Mouse (Mus musculus) limb, embryonic 12.5 days (tissue): ENCODE data around the gene Btg3. TPM values are rescaled to one million over a fixed set of nuclear protein-coding genes. Genes with fewer than 3 reads are reported as not detected.

ENCODE experiments used
- ATAC-seq: fragments of 200-750 bp; cut with Nextera tagmentation; 2 replicates; pipeline ENCODE4 v1.8.0; 2017; ENCODE audit warnings: low read depth, moderate TSS enrichment; ENCODE audit not compliant: insufficient number of reproducible peaks, insufficient read depth, low FRiP score, low TSS enrichment
- H3K27ac ChIP-seq: fragments of 300-500 bp; sonication (generic); 2 replicates; pipeline ENCODE4 v1.5.1; 2016; ENCODE audit warnings: mild to moderate bottlenecking, moderate library complexity
- H3K27me3 ChIP-seq: fragments of 300-500 bp; sonication (generic); 2 replicates; pipeline ENCODE4 v1.6.1; 2016; ENCODE audit warnings: mild to moderate bottlenecking, moderate library complexity
- H3K36me3 ChIP-seq: fragments of 300-500 bp; sonication (generic); 2 replicates; pipeline ENCODE4 v1.6.1; 2016; ENCODE audit warnings: mild to moderate bottlenecking, moderate library complexity
- H3K4me1 ChIP-seq: fragments of 300-500 bp; sonication (generic); replicated peaks from 2 replicates; pipeline ENCODE4 v1.6.1; 2016
- H3K4me2 ChIP-seq: fragments of 300-500 bp; sonication (generic); 2 replicates; pipeline ENCODE4 v1.6.1; 2016; ENCODE audit warnings: mild to moderate bottlenecking, moderate library complexity
- H3K4me3 ChIP-seq: fragments of 300-500 bp; sonication (generic); replicated peaks from 2 replicates; pipeline ENCODE4 v1.5.1; 2016; ENCODE audit warnings: mild to moderate bottlenecking
- H3K9ac ChIP-seq: fragments of 300-500 bp; sonication (generic); replicated peaks from 2 replicates; pipeline ENCODE4 v1.6.1; 2016; ENCODE audit warnings: mild to moderate bottlenecking, moderate library complexity
- H3K9me3 ChIP-seq: fragments of 300-500 bp; sonication (generic); 2 replicates; pipeline ENCODE4 v1.6.1; 2016; ENCODE audit warnings: mild to moderate bottlenecking, moderate library complexity
- WGBS: fragments of 180-500 bp; shearing (Covaris S2); methylation state at CpG from one replicate; pipeline ENCODE4 v1.1.7; 2016; 5-methylcytosine and 5-hydroxymethylcytosine counted together
- polyA plus RNA-seq: library from polyadenylated mRNA; unstranded; fragments of >200 nt; fragmentation: Nextera tagmentation; extraction: Ambion mirVana; gene quantifications from 2 replicates; pipeline ENCODE4 v1.2.1, GENCODE M21; 2016

Gene Btg3
- 39.0 and 40.2 TPM in 2 replicates for polyA plus RNA-seq

DNA sequence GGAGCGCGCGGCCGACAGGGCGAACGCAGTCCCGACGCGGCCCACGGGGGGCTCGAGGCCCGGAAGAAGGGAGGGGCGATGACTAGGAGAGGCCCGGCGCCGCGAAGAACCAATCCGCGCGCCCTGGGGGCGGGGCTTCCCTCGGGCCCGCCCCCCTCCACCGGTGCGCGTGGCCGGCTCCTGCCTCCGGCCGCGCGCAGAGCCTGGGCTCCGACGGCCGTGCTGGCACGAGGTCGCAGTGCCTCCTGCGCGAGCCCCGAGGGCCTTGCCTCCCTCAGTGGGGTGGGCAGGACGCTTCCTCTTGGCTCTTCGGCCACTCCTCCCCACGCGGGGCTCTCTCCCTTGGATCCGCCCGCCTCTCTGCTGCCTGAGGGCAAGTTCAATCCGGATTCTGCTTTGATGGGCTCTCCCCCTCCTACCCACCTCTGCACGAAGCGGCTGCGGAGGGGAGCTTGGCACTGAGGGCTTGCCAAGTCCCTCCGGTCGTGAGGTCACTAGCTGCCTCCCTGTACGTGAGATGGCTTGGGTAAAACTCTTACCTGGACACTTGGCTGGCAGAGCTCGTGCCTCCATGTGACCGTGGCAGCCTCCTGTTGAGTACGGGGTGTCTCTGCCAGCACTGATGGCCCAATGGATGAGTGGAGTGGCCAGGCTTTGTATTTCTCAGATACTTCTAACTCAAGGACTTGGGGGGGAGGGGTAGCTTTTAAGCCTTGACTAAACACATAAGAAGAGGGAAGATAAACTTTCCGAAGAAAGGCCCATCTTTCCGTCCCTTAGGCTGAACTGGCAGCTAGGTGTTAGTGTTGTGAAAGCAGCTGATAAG is at the start of gene Btg3:
Gene Btg3, minus strand, starts transcription at position 448 of the 826 bp plus-strand sequence.
- H3K9me3 ChIP-seq = no peaks in the 10 kb centered on the region
- peak within 1 kb of the TSS; percentile 97 for H3K9ac ChIP-seq
- H3K4me1 ChIP-seq = peaks cover 11% of the 10 kb centered on the region; the same call in 1 of the 2 replicates
- 5% methylated on average over 38 of the region's 57 CpGs for WGBS
- H3K27me3 ChIP-seq = no peaks in the 10 kb centered on the region
- ATAC-seq = peak; percentile 96
- peaks cover 10% of the 10 kb centered on the region for H3K36me3 ChIP-seq
- H3K4me2 ChIP-seq = peak within 1 kb of the TSS; percentile 55
- peak within 1 kb of the TSS; percentile 86 for H3K4me3 ChIP-seq
- H3K27ac ChIP-seq = peak within 1 kb of the TSS; percentile 84

DNA sequence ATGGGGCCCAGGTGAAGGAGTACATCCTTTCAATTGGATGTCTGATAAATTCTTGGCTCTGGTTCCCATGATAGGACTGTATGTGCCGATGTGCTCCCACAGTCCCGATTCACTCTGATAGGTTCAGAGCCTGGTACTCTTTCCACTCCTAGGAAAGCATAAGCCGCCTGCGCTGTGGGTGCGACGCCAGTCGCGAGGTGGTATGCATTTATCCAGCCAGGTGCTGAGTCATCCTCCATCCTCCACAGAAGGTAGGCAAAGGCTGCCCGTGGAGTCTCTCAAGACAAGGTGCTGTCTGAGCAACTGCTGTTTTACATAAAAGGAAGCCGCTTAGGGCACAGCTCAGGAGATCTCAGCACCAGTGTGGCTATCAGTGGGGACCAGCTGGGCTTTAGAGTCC is 40.7 kb upstream of the Btg3 start:
- no peak overlapping the region for H3K9ac ChIP-seq
- H3K4me1 ChIP-seq = no peaks in the 10 kb centered on the region
- H3K36me3 ChIP-seq = no peaks in the 10 kb centered on the region
- H3K27ac ChIP-seq = no peak overlapping the region
- no peak overlapping the region for H3K4me2 ChIP-seq
- 0 out of 2 replicates have a peak, but pooled peaks cover 5% of the 10 kb centered on the region for H3K9me3 ChIP-seq
- no peak overlapping the region for H3K4me3 ChIP-seq
- WGBS = 59% methylated on average over 10 of the region's 10 CpGs
- ATAC-seq = no peak
- H3K27me3 ChIP-seq = no peaks in the 10 kb centered on the region

DNA sequence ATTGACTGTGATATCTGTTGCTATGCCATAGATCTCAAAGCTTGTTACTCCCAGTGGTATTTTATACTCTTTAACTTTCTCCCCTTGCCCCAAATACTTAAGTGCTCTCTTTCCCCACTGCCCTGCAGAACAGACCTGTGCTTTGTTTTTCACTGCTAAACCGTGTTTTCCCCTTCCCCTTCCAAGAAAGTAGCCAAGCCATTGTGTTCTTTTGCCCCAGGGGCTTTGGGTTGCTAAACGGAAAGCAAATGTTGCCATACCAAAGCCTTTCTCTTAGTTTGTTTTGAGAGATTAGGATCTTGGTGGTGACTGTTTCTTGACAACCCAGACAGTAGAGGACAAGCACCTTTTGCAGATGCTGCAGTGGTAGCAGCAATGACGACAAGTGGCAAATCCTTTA is 39.5 kb upstream of the Btg3 start:
- no peaks in the 10 kb centered on the region for H3K36me3 ChIP-seq
- H3K4me3 ChIP-seq = no peak overlapping the region
- no peaks in the 10 kb centered on the region for H3K27me3 ChIP-seq
- H3K9me3 ChIP-seq = 0 out of 2 replicates have a peak, but pooled peaks cover 5% of the 10 kb centered on the region
- 14% methylated on average over 3 of the region's 3 CpGs for WGBS
- no peak for ATAC-seq
- H3K4me1 ChIP-seq = peaks cover 7% of the 10 kb centered on the region; the same call in 1 of the 2 replicates
- H3K9ac ChIP-seq = no peak overlapping the region
- no peak overlapping the region for H3K4me2 ChIP-seq
- H3K27ac ChIP-seq = no peak overlapping the region

DNA sequence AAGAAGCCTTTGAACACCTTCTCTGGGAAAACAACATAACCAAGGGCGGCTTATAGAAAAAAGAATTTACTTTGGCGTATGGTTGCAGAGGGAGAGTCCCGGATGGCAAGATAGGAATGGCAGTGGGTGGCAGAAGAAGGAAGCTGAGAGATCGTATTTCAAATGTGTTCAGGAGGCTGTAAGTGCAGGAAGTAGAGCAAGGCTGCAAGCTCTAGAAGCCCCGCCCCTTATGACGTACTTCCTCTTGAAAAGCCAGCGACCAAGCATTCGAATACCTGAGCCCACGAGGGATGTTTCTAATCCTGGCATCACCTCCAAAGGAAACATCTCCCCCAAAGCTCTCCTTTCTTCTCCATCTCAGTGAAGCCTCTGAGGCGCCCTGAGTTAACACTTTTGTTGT is 33.0 kb upstream of the Btg3 start:
- H3K36me3 ChIP-seq = no peaks in the 10 kb centered on the region
- 0 out of 2 replicates have a peak, but pooled peaks cover 5% of the 10 kb centered on the region for H3K9me3 ChIP-seq
- no peak overlapping the region for H3K27ac ChIP-seq
- H3K27me3 ChIP-seq = no peaks in the 10 kb centered on the region
- H3K9ac ChIP-seq = no peak overlapping the region
- ATAC-seq = no peak
- H3K4me3 ChIP-seq = no peak overlapping the region
- 88% methylated on average over 10 of the region's 10 CpGs for WGBS
- H3K4me1 ChIP-seq = peaks cover 7% of the 10 kb centered on the region; the same call in 1 of the 2 replicates
- no peak overlapping the region for H3K4me2 ChIP-seq

DNA sequence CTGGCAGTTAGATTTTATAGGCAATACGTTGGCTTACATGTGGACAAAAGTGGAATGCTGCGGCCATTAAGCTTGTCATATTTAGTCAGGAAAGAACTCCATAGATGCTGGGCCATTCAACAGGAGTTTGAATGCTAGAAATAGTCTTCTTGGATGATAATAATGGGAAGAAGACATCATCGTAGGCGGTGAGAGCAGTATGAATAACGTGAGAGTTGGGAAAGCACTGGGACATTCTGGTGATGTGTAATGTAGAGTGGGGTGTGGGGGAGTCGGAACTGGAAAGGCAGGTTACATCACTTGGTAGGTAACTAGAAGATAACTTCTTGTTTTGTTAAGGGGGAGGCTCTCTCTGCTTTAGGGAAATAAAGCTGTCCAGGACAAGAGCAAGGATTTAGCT is 30.9 kb upstream of the Btg3 start:
- ATAC-seq = no peak
- H3K27ac ChIP-seq = no peak overlapping the region
- H3K9ac ChIP-seq = no peak overlapping the region
- H3K27me3 ChIP-seq = no peaks in the 10 kb centered on the region
- 86% methylated on average over 6 of the region's 6 CpGs for WGBS
- no peaks in the 10 kb centered on the region for H3K36me3 ChIP-seq
- H3K4me3 ChIP-seq = no peak overlapping the region
- H3K9me3 ChIP-seq = no peaks in the 10 kb centered on the region
- H3K4me2 ChIP-seq = no peak overlapping the region
- peaks cover 7% of the 10 kb centered on the region; the same call in 1 of the 2 replicates for H3K4me1 ChIP-seq

DNA sequence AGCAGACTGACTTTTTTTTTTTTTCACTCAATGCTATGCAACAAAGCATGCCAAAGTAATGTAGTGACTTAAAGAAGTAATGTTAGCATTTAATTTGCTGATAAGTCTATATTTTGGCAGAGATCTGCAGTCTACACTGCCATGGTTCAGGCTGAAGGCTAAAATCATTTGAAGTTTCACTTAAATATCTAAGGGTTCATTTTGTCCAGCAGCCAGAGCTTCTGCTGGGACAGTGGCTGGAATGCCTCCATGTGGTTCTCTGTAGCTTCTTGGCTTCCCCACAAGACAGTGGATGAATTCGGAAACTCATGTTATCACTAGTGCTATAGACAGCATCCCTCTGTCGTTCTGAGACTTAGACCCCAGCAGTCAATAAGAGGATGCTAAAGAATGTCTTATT is 29.7 kb upstream of the Btg3 start:
- no peak for ATAC-seq
- Histone ChIP-seq H3K27me3 (no peaks in the 10 kb centered on the region), H3K4me2 (no peak overlapping the region), H3K4me3 (no peak overlapping the region), H3K9me3 (no peaks in the 10 kb centered on the region), H3K9ac (no peak overlapping the region), H3K4me1 (no peaks in the 10 kb centered on the region), H3K36me3 (no peaks in the 10 kb centered on the region), H3K27ac (no peak overlapping the region)
- 92% methylated on average over 2 of the region's 2 CpGs for WGBS

DNA sequence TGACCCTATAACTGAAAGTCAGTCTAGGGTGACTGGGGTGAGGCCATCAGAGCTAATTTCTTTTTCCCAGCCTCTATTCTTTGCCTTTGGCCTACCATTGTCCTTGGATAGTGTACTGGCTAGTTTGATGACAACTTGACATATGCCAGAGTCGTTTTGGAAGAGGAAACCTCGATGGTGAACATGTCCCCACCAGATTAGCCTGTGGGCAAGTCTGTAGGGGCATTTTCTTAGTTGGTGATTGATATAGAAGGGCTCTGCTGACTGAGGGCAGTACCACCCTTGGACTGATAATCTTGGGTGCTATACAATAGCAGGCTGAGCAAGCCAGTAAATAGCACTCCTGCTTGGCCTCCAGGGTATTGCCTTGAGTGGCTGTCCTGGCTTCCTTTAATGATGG is 25.3 kb upstream of the Btg3 start:
- Histone ChIP-seq H3K4me2 (no peak overlapping the region), H3K4me1 (no peaks in the 10 kb centered on the region), H3K4me3 (no peak overlapping the region), H3K9me3 (no peaks in the 10 kb centered on the region), H3K36me3 (no peaks in the 10 kb centered on the region), H3K27ac (no peak overlapping the region), H3K27me3 (no peaks in the 10 kb centered on the region), H3K9ac (no peak overlapping the region)
- ATAC-seq = no peak
- WGBS = 35% methylated on average over 2 of the region's 2 CpGs

DNA sequence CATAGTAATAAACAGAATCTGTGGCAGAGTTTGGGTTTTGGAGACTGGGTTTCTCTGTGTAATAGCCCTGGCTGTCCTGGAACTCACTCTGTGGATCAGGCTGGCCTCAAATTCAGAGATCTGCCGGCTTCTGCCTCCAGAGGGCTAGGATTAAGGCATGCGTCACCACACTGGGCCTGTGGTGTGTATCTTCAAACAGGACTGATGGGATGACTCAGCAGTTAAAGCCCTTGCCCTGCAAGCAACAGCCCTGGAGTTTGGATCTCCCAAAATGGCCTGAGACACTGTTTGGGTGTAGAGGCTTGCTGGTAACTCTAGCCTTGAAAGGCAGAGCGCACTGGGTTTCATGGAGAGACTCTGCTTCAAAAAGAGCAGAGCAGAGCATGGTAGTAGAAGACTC is 22.4 kb upstream of the Btg3 start:
- no peak overlapping the region for H3K27ac ChIP-seq
- 89% methylated on average over 3 of the region's 3 CpGs for WGBS
- ATAC-seq = no peak
- no peaks in the 10 kb centered on the region for H3K36me3 ChIP-seq
- no peaks in the 10 kb centered on the region for H3K4me1 ChIP-seq
- no peak overlapping the region for H3K4me3 ChIP-seq
- H3K27me3 ChIP-seq = no peaks in the 10 kb centered on the region
- H3K9me3 ChIP-seq = no peaks in the 10 kb centered on the region
- H3K4me2 ChIP-seq = no peak overlapping the region
- no peak overlapping the region for H3K9ac ChIP-seq

DNA sequence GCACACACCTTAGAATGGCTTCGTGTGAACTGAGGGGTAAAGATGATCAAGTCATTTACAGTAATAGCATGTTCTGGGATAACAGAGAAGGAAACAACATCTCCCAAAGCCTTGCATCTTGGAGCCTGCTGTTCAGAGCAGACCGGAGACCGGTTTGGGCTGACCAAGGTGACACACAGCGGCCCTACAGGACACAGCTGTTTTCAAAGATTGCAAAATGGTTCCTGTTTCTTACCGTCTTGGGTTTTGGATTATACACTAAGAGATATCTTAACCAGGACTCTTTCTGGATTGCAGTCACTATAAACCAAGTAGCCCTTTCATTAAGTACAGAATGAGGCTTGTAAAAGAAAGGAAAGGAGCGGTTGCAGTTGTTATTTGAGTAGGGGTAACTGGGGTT is 21.7 kb upstream of the Btg3 start:
- H3K4me1 ChIP-seq = no peaks in the 10 kb centered on the region
- ATAC-seq = no peak
- 71% methylated on average over 6 of the region's 6 CpGs for WGBS

DNA sequence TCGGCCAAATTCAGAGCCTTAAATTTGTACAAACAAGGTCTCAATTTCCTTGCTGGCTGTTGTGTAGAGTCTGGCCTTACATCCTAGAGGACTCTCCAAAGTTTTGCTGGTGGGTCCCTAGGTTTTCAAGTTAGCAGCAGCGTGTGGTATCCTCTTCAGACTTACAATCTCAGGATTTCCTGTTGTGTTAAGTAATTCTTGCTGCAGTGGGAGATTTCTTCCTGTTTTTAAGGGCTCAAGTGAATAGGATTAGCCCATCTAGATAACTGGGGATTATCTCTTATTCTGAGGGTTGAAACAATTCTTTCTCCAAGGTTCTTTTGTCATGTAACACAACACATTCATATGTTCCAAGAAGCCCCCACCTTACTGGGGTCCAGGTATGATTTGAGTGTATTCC is 14.4 kb upstream of the Btg3 start:
- Histone ChIP-seq H3K4me2 (no peak overlapping the region), H3K9me3 (no peaks in the 10 kb centered on the region), H3K4me3 (no peak overlapping the region), H3K27me3 (no peaks in the 10 kb centered on the region), H3K27ac (no peak overlapping the region), H3K36me3 (no peaks in the 10 kb centered on the region), H3K4me1 (no peaks in the 10 kb centered on the region), H3K9ac (no peak overlapping the region)
- no peak for ATAC-seq
- WGBS = 78% methylated on average over 2 of the region's 2 CpGs

More for the DNA sequence above, 21.7 kb upstream of the Btg3 start:
- no peak overlapping the region for H3K4me3 ChIP-seq
- H3K9ac ChIP-seq = no peak overlapping the region
- H3K27ac ChIP-seq = no peak overlapping the region
- no peak overlapping the region for H3K4me2 ChIP-seq
- H3K36me3 ChIP-seq = no peaks in the 10 kb centered on the region
- no peaks in the 10 kb centered on the region for H3K27me3 ChIP-seq
- H3K9me3 ChIP-seq = no peaks in the 10 kb centered on the region

DNA sequence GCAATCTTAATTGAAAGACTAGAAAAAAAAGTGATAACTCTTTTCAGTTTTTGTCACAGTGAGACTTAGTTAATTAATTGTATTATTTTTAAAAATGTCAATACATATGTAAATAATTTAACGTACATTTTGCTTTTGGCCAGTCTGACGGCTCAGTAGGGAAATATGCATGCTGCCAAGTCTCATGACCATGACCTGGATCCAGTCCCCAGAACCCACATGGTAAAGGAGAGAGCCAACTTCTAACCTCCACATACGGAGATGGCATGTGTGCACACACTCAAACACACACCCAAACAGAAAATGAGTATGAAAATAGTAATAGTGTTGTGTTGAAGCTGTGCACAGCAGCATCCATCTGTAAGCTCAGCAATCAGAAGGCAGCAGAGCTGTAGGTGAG is 13.0 kb upstream of the Btg3 start:
- Histone ChIP-seq H3K36me3 (no peaks in the 10 kb centered on the region), H3K27ac (no peak overlapping the region), H3K9me3 (no peaks in the 10 kb centered on the region), H3K4me3 (no peak overlapping the region), H3K4me2 (no peak overlapping the region), H3K4me1 (no peaks in the 10 kb centered on the region), H3K9ac (no peak overlapping the region), H3K27me3 (no peaks in the 10 kb centered on the region)
- WGBS = 89% methylated on average over 3 of the region's 3 CpGs
- ATAC-seq = no peak

DNA sequence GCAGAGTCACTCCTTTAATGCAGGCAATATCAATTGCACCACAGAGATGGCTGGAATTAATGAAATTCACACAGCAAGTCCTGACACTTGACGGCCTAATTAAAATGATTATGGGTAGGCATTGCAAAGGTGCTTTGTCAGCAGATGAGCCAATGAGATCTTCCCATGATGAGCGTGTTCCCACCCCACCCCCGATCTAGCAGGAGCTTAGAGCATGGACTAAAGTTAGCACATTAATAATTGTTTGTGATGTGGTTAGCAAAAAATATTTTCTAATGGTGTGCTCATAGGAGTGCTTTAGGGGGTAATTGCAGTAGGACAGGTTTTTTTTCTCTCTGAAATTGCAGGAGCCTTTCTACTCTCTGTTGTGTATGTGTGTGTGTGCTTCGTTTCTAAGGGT is 12.1 kb upstream of the Btg3 start:
- no peak for ATAC-seq
- no peaks in the 10 kb centered on the region for H3K9me3 ChIP-seq
- H3K4me1 ChIP-seq = no peaks in the 10 kb centered on the region
- H3K4me3 ChIP-seq = no peak overlapping the region
- no peak overlapping the region for H3K9ac ChIP-seq
- no peak overlapping the region for H3K4me2 ChIP-seq
- no peaks in the 10 kb centered on the region for H3K27me3 ChIP-seq
- 63% methylated on average over 4 of the region's 4 CpGs for WGBS
- no peaks in the 10 kb centered on the region for H3K36me3 ChIP-seq
- H3K27ac ChIP-seq = no peak overlapping the region
